Mouse (Mus musculus): ENCODE results near the gene Slc8a1. TPM values are rescaled to one million over a fixed set of nuclear protein-coding genes. Genes with fewer than 3 reads are reported as not detected.

The Slc8a1 gene
- total RNA-seq, 4 experiments from 2014 or later, result 229 to 279 (median 254) TPM

DNA sequence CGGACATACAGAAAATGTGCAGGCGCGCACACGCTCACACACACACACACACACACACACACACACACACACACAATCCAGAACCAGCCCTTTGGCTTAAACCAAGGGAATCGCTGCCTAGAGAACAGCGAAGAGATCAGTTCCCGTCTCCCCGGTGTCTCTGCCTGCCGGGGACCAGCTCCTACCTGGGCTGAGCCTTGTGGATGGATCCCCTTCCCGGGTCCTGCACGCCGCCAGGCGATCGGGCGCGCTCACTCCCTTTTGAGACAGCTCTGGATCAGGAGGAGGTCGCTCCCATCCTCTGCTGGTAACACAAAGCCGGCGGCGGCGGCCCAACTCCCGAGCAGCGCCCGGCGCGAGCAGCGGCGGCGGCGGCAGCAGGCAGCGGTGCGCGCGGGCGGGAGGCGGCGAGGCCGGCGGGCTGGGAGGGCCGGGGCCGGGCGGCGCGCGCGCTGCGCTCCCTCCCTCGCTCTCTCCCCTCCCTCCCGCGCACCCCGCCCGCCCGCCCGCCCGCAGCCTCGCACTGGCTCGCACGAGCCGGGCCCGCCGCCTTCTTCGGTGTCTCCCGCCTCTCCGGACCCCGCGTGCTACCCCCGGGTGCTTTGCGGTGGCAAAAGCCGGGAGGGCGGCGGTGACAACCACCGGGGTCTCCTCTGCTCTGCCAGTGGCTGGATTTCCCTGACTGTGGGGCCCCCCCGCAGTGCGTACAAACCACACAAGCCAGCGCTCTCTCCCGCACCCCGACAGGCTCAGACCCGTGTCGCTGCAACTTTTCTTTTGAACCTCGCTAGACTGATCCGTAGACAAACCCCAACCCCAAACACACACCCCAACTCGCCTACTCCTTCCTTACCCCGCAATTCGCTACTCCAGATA lies 68.1 kb downstream of the Slc8a1 start:
- DNase-seq (ENCODE audit: low spot score in 2 of 2), result peak; percentile 53 to 59

DNA sequence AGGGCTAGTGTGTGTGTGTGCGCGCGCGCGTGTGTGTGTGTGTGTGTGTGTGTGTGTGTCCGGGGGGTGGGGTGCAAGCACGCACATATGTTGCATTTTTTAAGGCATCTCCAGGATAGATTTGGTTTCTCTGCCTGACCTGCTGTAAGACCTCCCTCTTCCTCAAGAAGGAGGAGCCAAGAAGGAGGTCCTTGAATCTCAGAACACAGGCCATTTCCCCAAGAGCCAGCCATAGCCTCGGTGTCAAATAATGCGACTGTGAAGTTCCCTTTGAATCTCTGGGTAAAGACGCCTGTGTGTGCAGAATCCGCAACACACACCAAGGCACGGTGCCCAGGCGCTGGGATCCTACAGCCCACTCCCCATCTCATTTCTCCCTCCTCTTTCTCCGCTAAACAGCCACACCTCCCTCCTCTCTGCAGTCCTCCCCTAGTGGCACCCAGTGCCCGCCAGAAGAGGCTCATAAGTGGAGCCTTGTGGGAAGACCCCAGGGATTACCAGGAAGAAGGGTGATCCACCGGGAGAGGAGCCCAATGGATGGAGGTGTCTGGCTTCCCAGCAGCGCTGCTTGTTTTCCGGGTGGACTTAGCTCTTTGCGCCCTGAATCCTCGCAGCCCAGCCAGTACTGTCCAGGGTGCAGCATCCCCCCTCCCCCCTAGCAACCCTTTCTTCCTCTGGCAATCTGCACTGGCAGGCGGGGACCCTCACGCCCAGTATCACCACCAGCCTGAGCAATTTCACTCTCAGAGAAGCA lies 68.9 kb downstream of the Slc8a1 start:
- DNase-seq (ENCODE audit: low spot score in 2 of 2), result peak; percentile 47 to 48

DNA sequence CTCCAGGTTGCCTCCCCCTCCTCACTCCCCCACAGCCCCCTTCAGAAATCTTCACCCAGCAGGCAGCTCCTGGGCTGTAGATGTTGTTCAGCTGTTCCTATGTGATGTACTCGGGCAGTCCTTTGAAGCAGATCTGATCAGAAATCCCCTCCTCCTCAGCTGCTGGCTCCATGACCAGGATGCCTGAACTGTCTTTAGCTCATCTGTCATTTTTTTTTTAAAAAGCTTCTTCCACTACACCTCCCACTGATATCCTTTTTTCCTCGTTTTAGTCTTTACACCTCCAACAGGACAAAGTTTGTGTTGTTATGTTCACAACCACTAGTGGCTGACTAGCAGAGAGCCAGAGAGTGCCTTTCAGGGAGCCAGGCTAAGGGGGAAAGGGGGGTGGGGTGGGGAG lies 69.7 kb downstream of the Slc8a1 start:
- DNase-seq (ENCODE audit: low spot score in 2 of 2), result no peak

DNA sequence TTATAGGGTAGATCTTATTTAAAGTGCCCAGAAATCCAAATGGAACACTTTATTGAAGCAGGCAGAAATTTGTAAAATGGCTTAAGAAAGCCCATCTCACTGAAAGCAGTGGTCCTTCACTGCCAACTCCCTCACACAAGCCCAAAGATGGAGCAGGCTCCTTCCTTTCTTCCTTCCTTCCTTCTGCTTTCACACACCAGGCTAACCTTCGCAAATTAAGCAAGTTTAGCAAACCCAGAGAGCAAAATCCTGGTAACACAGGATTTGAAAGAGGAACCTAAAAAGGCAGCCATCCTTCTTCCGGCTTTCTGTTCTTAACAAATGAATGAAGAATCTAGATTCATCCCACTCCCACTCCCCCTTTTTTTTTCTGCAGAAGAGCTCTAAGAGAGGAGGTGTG lies 70.2 kb downstream of the Slc8a1 start:
- no peak for DNase-seq (ENCODE audit: low spot score in 2 of 2)

DNA sequence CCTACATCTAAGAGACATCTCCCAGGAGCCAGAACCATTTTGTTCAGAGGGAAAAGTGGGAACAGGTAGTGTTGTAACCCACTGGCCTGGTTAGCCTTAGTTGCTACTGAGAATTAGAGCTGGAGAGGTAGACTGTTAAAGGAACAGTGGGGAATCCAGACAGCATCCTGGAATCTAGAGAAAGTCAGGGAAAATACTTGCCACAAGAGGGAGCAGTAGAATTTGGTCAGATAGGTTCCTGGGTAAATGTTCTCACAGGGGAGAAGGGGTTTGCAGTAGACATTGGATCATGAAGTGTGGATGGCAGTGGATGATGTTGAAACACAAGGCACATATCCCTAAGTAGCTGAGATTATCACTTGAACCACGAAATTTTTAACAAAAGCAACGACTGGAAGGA lies 71.6 kb downstream of the Slc8a1 start:
- DNase-seq (ENCODE audit: low spot score in 2 of 2), result no peak

DNA sequence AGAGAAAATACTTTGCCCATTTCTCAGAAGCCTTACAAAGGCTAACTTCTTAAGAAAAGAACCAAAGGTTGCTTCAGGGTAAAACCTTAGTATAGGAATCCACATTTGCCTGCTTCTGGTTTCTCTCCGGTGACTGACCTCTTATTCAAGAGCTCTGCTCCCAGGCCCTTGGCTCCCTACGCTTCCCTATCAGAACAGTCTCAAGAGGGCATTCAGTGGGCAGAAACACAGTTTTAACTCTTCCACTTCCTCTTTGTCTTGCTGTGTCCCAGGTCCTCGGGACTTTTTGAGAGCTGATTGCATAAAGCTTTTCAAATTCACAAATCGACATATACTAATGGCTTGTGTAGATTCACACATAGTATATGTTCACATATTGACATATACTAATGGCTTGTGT lies 73.3 kb downstream of the Slc8a1 start:
- DNase-seq (ENCODE audit: low spot score in 2 of 2), result no peak

DNA sequence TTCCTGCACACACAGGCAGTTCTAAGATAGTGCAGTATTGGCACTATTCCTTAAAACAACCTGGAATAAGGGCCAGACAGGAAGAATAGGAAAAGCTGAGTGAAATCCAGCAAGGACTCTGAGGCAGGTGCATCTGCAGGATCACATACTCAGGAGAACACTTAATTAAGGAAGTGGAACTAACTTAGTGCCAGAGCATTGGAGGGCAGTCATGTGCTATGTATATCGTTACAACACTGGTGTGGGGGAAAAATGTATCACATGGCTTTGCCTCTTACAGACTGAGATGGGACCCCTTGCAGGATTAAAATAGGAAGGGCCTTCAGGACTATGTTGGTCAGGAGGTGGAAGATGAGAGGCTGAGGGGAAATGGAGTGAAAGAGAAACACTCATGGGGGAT lies 80.3 kb downstream of the Slc8a1 start:
- DNase-seq (ENCODE audit: low spot score in 2 of 2), result no peak

DNA sequence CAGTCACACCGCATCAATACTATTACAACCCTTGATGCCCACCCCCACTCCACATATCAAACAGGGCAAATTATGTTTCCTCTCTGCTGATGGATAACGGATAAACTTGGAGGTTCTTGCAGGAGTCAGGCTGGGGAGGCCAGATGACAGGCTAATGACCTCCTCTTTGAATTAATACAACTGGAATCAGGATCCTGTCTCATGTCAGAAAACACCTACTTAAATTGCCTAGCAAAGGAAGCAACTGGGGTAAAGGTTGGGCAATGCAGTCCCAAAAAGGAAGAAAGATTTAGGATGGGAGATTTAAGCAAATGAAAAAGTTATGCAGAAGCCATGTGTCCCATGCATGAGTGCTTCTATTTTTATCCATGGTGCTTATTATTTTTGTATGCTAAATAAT lies 83.6 kb downstream of the Slc8a1 start:
- DNase-seq (ENCODE audit: low spot score in 2 of 2), result no peak

DNA sequence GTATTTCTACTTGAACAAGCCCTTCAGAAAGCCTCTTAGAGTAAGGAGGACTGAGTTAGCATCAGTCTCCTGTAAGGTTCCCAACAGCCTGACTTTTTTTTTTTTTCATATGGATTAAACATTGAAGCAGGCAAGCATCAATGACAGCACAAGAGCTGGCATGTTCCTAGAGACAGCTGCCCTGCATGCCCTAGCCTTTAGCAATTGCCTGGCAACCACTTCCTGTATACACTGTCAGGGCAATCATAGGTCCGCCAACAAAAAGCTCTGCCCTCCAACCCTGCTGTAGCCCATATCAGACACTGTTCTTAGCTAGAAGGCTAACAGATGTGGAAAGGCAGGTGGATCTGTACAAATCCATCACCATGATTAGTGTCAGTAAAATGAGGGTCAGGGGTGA lies 85.2 kb downstream of the Slc8a1 start:
- no peak for DNase-seq (ENCODE audit: low spot score in 2 of 2)

DNA sequence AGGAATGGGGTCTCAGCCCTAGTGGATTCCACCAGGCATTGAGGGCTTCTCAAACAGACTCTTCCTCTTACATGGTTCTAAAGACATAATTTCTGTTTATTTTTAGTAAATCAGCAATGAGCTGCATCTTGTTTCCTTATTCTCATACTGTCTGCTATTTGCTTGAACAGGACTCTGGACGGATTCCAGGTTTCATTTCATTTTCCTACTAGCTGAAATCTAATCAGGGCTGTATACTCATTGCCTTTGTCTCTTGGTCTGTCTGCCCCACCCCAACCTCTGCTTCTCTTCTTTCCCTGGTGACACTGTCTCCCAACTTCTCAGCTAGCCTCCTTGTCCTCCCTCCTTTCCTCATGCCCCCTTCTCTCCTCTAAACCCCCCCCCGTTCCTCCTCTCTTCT lies 101.4 kb downstream of the Slc8a1 start:
- DNase-seq (ENCODE audit: low spot score in 2 of 2), result no peak

DNA sequence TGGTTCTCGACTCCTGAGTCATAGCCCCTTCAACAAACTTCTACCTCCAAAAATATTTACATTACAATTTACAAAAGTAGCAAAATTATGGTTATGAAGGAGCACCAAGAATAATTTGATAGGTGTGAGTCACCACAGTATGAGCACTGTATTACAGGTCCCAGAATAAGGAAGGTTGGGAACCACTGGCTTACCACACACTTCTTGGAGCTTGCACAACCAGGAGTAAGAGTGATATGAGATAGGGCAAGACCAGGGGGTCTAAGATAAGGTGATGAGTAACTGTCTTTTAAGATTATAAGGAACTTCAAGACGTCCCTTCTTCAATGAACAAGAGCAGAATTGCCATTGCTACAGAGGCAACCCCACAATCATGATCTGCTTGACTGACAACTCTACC lies 107.7 kb downstream of the Slc8a1 start:
- DNase-seq (ENCODE audit: low spot score in 2 of 2), result no peak

DNA sequence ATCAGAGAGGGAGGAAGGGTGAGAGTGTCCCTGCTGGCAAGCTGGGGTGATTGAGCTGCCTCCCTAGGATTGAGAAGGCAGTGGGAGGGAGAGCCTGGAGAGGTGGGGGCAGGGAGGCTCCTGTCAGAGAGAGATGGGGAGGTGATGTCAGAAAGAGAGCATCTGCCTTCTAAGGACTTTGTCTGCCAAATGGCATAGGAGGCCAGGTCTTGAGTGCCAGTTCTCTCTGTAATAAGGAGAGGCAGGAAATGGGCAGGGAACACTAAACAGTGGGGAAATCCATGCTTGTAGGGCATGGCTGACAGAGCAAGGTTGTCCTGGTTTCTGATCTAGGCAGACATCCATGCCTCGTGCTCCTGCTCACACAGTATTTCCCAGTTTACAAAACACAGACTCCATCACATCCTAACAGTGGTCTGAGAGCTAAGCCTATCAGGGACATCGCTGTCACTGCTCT lies 117.0 kb downstream of the Slc8a1 start:
- peak in 1 of 2 experiments; percentile 33 for DNase-seq (ENCODE audit: low spot score in 2 of 2)

DNA sequence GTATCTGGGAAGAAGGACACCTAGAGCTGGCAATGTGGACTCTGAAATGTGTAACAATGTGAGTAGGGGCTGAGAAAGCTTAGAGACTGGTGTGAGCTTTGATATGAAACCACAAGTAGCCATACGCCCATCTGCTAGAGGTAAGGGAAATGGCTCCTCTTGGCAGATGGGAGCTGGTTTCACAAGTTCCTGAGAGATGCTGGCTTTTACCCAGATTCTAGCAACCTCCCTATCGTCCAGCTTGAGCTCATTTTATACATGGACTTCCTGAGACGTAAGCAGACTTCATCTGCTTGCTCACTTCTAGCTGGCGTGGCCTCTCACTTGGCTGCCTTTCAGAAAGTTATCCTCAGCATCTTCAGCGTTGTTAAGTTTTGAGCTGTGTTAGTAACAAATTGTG lies 119.7 kb downstream of the Slc8a1 start:
- no peak for DNase-seq (ENCODE audit: low spot score in 2 of 2)

DNA sequence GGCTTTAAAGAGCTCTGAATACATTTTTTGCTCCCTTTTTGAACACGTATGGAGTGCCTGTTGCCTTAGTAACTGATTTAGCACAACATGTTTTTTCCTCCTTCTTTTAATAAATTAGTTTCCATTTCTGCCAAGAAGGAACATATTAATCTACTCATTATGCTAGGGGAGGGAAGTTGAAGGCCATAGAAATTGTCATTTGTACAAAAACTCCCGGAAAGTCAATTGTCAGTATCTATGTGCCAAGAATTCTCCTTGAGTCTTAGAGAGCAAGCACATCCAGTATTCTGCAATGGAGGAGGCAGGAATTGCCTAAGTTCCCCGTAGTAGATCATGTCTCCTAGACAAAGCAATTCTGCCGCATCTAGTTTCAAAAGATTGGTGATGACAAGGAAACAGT lies 121.9 kb downstream of the Slc8a1 start:
- no peak for DNase-seq (ENCODE audit: low spot score in 2 of 2)

DNA sequence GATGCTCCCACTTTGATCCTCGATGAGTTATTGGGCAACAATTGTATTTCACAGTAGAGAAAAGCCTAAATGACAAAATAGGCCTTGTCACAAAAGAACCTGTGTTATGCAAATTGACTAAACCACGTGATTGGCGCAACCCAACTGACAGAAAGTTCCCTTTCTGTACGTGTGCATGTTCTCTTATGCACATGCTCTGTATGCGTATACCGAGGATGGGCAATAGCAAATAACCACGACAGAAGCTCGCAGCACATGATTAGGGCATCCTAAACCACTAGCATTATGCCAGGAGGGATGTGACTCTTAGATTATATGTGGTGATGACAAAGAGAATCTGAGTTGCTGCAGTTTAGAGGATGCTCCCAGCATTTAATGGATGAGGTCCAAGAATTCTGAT lies 122.8 kb downstream of the Slc8a1 start:
- DNase-seq (ENCODE audit: low spot score in 2 of 2), result no peak

DNA sequence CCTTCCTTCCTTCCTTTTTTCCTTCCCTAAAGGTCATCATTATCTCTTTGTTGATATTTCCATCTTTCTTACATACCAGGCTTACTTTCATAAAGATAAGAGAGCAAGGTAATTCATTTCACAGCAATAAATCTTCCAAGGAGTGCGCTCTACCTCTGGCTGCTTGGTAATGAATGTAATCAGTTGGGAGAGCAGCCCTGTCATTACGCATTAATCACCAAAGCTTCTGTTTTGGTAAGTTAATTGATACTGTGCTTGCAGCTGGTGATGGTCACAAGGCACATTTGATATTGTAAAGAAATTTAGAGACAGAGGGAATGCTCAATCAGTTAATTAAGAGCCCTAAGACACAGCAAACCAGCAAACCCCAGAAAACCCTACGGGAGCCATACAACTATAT lies 130.7 kb downstream of the Slc8a1 start:
- no peak for DNase-seq (ENCODE audit: low spot score in 2 of 2)

DNA sequence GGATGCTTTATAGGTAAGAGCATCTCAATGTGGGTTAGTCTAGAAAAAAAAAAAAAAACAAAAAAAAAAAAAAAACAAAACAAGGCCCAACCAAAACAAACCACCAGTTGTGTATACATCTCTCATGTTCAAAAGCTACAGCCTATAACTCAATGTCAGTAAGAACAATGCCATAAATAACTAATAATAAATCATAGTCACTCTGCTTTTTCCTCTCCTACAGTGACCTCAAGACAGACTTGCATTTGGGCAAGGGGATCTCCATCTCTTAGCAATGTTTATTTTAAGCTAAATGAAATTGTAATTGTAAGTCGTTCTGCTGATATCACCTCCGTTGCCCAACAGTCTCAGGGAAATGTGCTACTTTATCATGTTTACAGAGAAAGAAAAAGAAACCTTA lies 132.1 kb downstream of the Slc8a1 start:
- DNase-seq (ENCODE audit: low spot score in 2 of 2), result no peak

DNA sequence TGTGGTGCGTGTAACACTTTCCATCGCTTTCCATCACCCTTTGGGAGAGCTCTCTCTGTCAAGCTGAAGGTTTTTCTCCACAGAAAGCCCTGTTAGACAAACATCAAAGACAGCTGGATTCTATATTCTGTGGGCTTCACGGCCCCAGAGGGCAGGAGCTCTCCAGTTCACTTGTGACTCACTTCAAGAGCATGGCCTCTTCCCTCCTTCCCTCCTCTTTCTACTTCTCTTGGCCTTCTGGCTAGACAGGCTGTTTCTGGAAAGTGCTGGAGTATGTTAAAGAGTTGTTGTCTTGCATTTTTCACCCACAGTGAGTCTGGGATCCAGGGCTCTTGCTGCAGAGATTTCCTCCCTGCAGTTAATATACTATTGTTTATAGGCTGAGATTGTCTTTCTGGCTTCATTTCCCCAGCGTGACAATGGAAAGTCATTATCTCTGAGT lies 132.9 kb downstream of the Slc8a1 start:
- no peak for DNase-seq (ENCODE audit: low spot score in 2 of 2)

DNA sequence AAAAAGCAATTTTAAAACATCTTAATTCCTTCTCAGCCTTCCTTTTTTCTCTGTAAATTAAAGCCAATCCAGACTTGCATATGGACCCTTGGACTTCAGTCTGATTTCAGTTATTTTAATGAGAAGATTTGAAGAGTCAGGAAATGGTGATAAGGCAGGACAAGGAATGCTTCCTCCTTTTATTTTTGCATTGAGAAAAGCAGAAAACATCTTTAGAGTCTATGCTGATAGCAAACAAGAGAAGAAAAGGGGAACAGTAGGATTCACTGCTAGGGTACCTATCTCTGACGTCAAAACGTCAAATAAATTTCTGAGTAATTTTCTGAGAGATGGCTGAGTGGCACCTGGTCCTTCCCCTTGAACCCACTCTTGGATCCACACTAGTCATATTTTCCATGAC lies 139.1 kb downstream of the Slc8a1 start:
- no peak for DNase-seq (ENCODE audit: low spot score in 2 of 2)

DNA sequence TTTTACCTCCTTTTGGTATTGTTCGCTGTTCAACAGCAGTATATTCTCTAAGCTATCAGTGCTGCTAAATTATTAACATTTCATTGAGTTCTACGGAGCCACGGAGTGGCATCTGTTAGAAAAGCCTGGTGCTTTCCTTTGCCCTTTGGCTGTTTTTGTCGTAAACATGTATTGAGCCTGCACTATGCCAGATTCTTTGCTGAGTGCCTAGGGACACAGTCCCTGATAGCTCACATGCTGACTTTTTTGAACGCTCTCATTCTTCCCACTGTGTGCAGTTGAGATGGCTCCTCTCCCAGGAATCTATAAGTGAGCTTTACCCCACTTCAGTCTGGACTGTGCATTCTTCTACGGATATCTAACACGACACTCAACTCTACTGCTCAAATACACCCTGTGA lies 148.4 kb downstream of the Slc8a1 start:
- no peak for DNase-seq (ENCODE audit: low spot score in 2 of 2)

DNA sequence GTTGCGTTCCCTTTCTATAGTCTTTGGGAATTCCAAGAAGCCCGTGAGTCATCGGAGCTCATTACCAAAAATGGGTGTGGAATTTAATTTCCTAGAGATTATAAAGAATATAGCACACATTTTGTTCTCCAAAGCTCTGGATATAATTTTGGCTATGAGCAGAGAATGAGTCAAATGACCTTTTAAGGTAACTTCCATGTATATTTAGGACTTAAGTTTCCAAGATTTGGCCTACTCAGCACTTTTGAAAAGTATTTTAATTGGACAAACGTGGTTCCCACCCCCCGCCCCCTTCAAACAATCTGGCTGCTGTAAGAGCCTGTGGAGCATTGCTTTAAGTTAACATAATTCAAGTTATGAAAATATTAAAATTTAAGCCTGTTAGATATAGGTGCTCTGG lies 151.4 kb downstream of the Slc8a1 start:
- no peak for DNase-seq (ENCODE audit: low spot score in 2 of 2)

DNA sequence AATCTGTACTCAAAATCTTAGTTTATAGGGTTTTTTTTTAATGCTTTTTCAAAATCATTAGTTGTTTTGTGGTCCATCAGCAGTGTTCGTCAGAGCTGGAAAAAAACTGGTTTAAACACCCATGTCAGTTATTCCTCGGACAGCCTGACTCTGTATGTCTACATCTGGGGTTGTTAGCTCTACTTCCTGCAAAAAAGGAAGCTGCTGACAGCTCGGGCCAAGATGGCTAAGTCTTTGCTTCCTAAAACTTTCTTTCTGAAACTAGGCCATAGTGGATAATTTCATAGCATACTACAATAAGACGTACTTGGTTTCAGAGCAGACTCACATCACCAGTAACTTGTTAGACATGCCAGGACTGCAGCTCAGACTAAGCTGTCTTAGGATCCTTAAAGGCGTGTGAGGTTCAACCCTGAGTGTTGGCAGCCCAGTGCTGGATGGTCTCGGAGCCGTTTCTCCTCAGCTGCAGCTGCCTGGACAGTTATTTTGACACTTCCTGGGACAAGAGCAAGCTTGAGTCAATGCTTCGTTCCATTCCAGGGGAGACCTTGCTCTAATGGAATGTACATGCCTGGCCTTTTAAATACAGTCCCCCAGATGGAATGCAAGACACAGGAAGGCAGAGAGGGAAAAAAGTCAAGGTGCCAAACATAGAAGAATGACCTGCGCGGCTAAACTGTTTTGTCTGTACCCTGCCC lies 158.3 kb downstream of the Slc8a1 start:
- DNase-seq (ENCODE audit: low spot score in 2 of 2), result no peak
